Mouse (Mus musculus): ENCODE measurements around the gene Gm9817.
"Not testable (repeated sequence)": the region's sequence is repeated elsewhere in the genome, so short reads cannot be mapped to it uniquely, and the experiment has no call there.

Gm9817 gene

GRCm38 (mm10) chr13:45078392-45078791 lies at the start of gene Gm9817:
Gene Gm9817, plus strand, starts transcription at chr13:45078692.
- not testable (repeated sequence) for DNase-seq (ENCODE audit: low spot score)

- DNase-seq (ENCODE audit: low spot score): no peak
Measured at GRCm38 (mm10) chr13:45029791-45030190, 48.7 kb upstream of the Gm9817 start.

GRCm38 (mm10) chr13:45030830-45031229 lies 47.7 kb upstream of the Gm9817 start:
- DNase-seq (ENCODE audit: low spot score): peak; percentile 97

GRCm38 (mm10) chr13:45031314-45031713 lies 47.2 kb upstream of the Gm9817 start:
- DNase-seq (ENCODE audit: low spot score): no peak

GRCm38 (mm10) chr13:45031748-45032147 lies 46.7 kb upstream of the Gm9817 start:
- no peak for DNase-seq (ENCODE audit: low spot score)

GRCm38 (mm10) chr13:45032484-45032883 lies 46.0 kb upstream of the Gm9817 start:
- DNase-seq (ENCODE audit: low spot score): no peak

- no peak for DNase-seq (ENCODE audit: low spot score)
Measured at GRCm38 (mm10) chr13:45033360-45033759, 45.1 kb upstream of the Gm9817 start.

GRCm38 (mm10) chr13:45034759-45035158 lies 43.7 kb upstream of the Gm9817 start:
- peak; percentile 38 for DNase-seq (ENCODE audit: low spot score)

- no peak for DNase-seq (ENCODE audit: low spot score)
Measured at GRCm38 (mm10) chr13:45036417-45036816, 42.1 kb upstream of the Gm9817 start.

GRCm38 (mm10) chr13:45040195-45040594 lies 38.3 kb upstream of the Gm9817 start:
- DNase-seq (ENCODE audit: low spot score): no peak

- DNase-seq (ENCODE audit: low spot score): no peak
Measured at GRCm38 (mm10) chr13:45040741-45041140, 37.8 kb upstream of the Gm9817 start.

GRCm38 (mm10) chr13:45043466-45043865 lies 35.0 kb upstream of the Gm9817 start:
- peak; percentile 45 for DNase-seq (ENCODE audit: low spot score)

- DNase-seq (ENCODE audit: low spot score): no peak
Measured at GRCm38 (mm10) chr13:45049261-45050020, 29.1 kb upstream of the Gm9817 start.

- DNase-seq (ENCODE audit: low spot score): no peak
Measured at GRCm38 (mm10) chr13:45052805-45053204, 25.7 kb upstream of the Gm9817 start.

- no peak for DNase-seq (ENCODE audit: low spot score)
Measured at GRCm38 (mm10) chr13:45053843-45054242, 24.6 kb upstream of the Gm9817 start.

GRCm38 (mm10) chr13:45059206-45059605 lies 19.3 kb upstream of the Gm9817 start:
- DNase-seq (ENCODE audit: low spot score): no peak

GRCm38 (mm10) chr13:45063146-45063545 lies 15.3 kb upstream of the Gm9817 start:
- no peak for DNase-seq (ENCODE audit: low spot score)

GRCm38 (mm10) chr13:45064951-45065350 lies 13.5 kb upstream of the Gm9817 start:
- no peak for DNase-seq (ENCODE audit: low spot score)

- DNase-seq (ENCODE audit: low spot score): no peak
Measured at GRCm38 (mm10) chr13:45070366-45070765, 8.1 kb upstream of the Gm9817 start.

- peak; percentile 26 for DNase-seq (ENCODE audit: low spot score)
Measured at GRCm38 (mm10) chr13:45075012-45075411, 3.5 kb upstream of the Gm9817 start.

GRCm38 (mm10) chr13:45075715-45076114 lies 2.8 kb upstream of the Gm9817 start:
- DNase-seq (ENCODE audit: low spot score): no peak

- DNase-seq (ENCODE audit: low spot score): no peak
Measured at GRCm38 (mm10) chr13:45080771-45081170, 2.3 kb downstream of the Gm9817 start.

GRCm38 (mm10) chr13:45083696-45084095 lies 5.2 kb downstream of the Gm9817 start:
- DNase-seq (ENCODE audit: low spot score): peak; percentile 78

- peak; percentile 58 for DNase-seq (ENCODE audit: low spot score)
Measured at GRCm38 (mm10) chr13:45088796-45089221, 10.3 kb downstream of the Gm9817 start.

All from embryo, embryonic 10.5 days (tissue).